ENCODE assay signal across 22 mouse cellular contexts in the genomic region with DNA sequence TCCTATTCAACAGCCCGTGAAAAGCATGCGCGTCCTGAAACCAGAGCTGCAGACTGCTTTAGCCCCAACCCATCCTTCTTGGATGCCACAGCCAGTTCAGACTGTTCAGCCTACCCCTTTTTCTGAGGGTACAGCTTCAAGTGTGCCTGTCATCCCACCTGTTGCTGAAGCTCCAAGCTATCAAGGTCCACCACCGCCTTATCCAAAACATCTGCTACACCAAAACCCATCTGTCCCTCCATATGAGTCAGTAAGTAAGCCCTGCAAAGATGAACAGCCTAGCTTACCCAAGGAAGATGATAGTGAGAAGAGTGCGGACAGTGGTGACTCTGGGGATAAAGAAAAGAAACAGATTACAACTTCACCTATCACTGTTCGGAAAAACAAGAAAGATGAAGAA. TPM values are rescaled to one million over a fixed set of nuclear protein-coding genes. Genes with fewer than 3 reads are reported as not detected.
A peak's percentile ranks its signal among the peaks of the same experiment; 100 is the strongest.
DNase-seq lines count a peak whose midpoint lies in the region; ATAC-seq and TF ChIP-seq lines count a peak whose summit lies in the region.
"Had no signal": no experiment of that assay in that cellular context is flagged by ENCODE, and none has a peak within 500 bp of the region (broad histone marks: within the 10 kb centered on the region; RNA-seq: fewer than 3 reads in every experiment).

No protein-coding gene starts in this region.

- H3K79me2 ChIP-seq in heart, adult 2 months (replicated peaks; ENCODE audit: control insufficient read depth, insufficient read depth, low read length) = peaks cover 3% of the 10 kb centered on the region

- H3K4me3 ChIP-seq in heart, embryonic 15.5 days = no peak overlapping the region
- no peak overlapping the region for H3K4me3 ChIP-seq in heart, adult 2 months
- H3K4me3 ChIP-seq: forebrain, embryonic 10.5 days; forebrain, embryonic 13.5 days; hindbrain, embryonic 10.5 days; hindbrain, embryonic 13.5 days; intestine, embryonic 15.5 days had no signal

- no peak overlapping the region for H3K27ac ChIP-seq in heart, embryonic 15.5 days
- H3K27ac ChIP-seq in heart, adult 2 months = no peak overlapping the region
- H3K27ac ChIP-seq: forebrain, embryonic 10.5 days; forebrain, embryonic 13.5 days; hindbrain, embryonic 10.5 days; hindbrain, embryonic 13.5 days; intestine, embryonic 15.5 days had no signal

- WGBS in heart, embryonic 15.5 days = 86% methylated on average over 6 of the region's 6 CpGs
- WGBS in heart, adult 2 months = 87% methylated on average over 6 of the region's 6 CpGs

- TF ChIP-seq POLR2A in heart, adult 2 months (IDR thresholded peaks at IDR 0.05; ENCODE audit: insufficient read depth, low read depth, low read length) = no peak

- no peaks in the 10 kb centered on the region for H3K27me3 ChIP-seq in heart, embryonic 15.5 days
- no peaks in the 10 kb centered on the region for H3K27me3 ChIP-seq in heart, adult 2 months (ENCODE audit: control insufficient read depth, insufficient read depth, low read length)
- H3K27me3 ChIP-seq: forebrain, embryonic 13.5 days; hindbrain, embryonic 13.5 days; intestine, embryonic 15.5 days had no signal

- intact Hi-C loops in heart, adult 2 months (cut with DNase I) = no loop called here

- no peak overlapping the region for H3K9ac ChIP-seq in heart, embryonic 15.5 days
- no peak overlapping the region for H3K9ac ChIP-seq in heart, adult 2 months (ENCODE audit: low read depth, low read length)
- H3K9ac ChIP-seq: forebrain, embryonic 13.5 days; hindbrain, embryonic 13.5 days; intestine, embryonic 15.5 days had no signal

- 0 out of 2 replicates have a peak, but pooled peaks cover 3% of the 10 kb centered on the region for H3K4me1 ChIP-seq in heart, embryonic 15.5 days (replicated peaks)
- H3K4me1 ChIP-seq in heart, adult 2 months (ENCODE audit: control insufficient read depth, insufficient read depth, low read length) = no peaks in the 10 kb centered on the region
- H3K4me1 ChIP-seq: forebrain, embryonic 10.5 days; forebrain, embryonic 13.5 days; hindbrain, embryonic 10.5 days; hindbrain, embryonic 13.5 days; intestine, embryonic 15.5 days had no signal

- no peak for TF ChIP-seq EP300 in heart, adult 2 months (IDR thresholded peaks at IDR 0.05; ENCODE audit: insufficient read depth, low read depth, low read length)

- TF ChIP-seq CTCF in heart, adult 2 months (IDR thresholded peaks at IDR 0.05) = no peak

- H3K4me2 ChIP-seq in heart, embryonic 15.5 days = no peak overlapping the region
- H3K4me2 ChIP-seq: forebrain, embryonic 13.5 days; hindbrain, embryonic 13.5 days; intestine, embryonic 15.5 days had no signal

- no peaks in the 10 kb centered on the region for H3K9me3 ChIP-seq in heart, embryonic 15.5 days (replicated peaks)
- H3K9me3 ChIP-seq: forebrain, embryonic 10.5 days; forebrain, embryonic 13.5 days; hindbrain, embryonic 10.5 days; hindbrain, embryonic 13.5 days; intestine, embryonic 15.5 days had no signal

- ATAC-seq in frontal cortex, adult (ENCODE audit: low TSS enrichment) = peak; percentile 44; the same call in 1 of the 2 replicates
- ATAC-seq in heart, embryonic 15.5 days (replicated peaks; ENCODE audit: insufficient number of reproducible peaks, insufficient read depth, low FRiP score, low read depth) = peak; percentile 31; the same call in 1 of the 2 replicates
- ATAC-seq: activated CD4-positive, CD25-positive, alpha-beta regulatory T cell, adult 4 months; forebrain, embryonic 13.5 days; forebrain, embryonic 16.5 days; hindbrain, embryonic 16.5 days; intestine, embryonic 15.5 days had no signal

- H3K36me3 ChIP-seq in heart, embryonic 15.5 days = peaks cover 85% of the 10 kb centered on the region
- H3K36me3 ChIP-seq in heart, adult 2 months (ENCODE audit: control insufficient read depth, insufficient read depth, low read length) = peaks cover 12% of the 10 kb centered on the region

- no peak for DNase-seq in frontal cortex, postnatal 36 days (ENCODE audit: low spot score in 2 of 2)
- DNase-seq in heart, adult 2 months = no peak
- peak; percentile 33 for DNase-seq in layer of hippocampus, adult 9-11 months
- no peak for DNase-seq in layer of hippocampus, postnatal 25 days (ENCODE audit: extremely low spot score in 1 of 2, low spot score in 1 of 2)
- DNase-seq: adrenal gland, adult 8-10 months; adrenal gland, postnatal 25 days; cerebellum, adult 18-20 months; cerebellum, adult 9-10 months; cerebellum, postnatal 14 days; gastrocnemius, postnatal 25 days; heart, postnatal 10 days; heart, postnatal 36 days had no signal

RNA-seq across cellular contexts. Expression of a gene that starts 21.6 kb away (rescaled TPM):
- 2.9 and 4.2 TPM in 2 replicates for polyA plus RNA-seq in heart, embryonic 15.5 days (2015; fragmentation: Nextera tagmentation; extraction: Ambion mirVana)
- total RNA-seq in heart, adult 2 months (2021) = 10 to 100 TPM; 10.8 to 11.5 TPM
- 5.5 and 9.9 TPM in 2 replicates for polyA plus RNA-seq in heart, adult 2 months (2012; rRNA removed)
- 10 to 100 TPM; 34.6 to 40.2 TPM for total RNA-seq in layer of hippocampus, postnatal 25 days (2021)

RNA-seq across cellular contexts. Expression of a gene that starts 21.6 kb away (rescaled TPM):
- 122 and 124 TPM in 2 replicates for polyA plus RNA-seq in heart, embryonic 15.5 days (2015; fragmentation: Nextera tagmentation; extraction: Ambion mirVana)
- total RNA-seq in heart, adult 2 months (2021) = 100 to 1,000 TPM in 1 of 2 experiments, 10 to 100 TPM in 1; 92.5 to 101 TPM
- 35.3 and 61.6 TPM in 2 replicates for polyA plus RNA-seq in heart, adult 2 months (2012; rRNA removed)
- total RNA-seq in layer of hippocampus, postnatal 25 days (2021) = 100 to 1,000 TPM; 148 to 161 TPM

RNA-seq across cellular contexts. Expression of a gene that starts 23.2 kb away (rescaled TPM):
- polyA plus RNA-seq in heart, embryonic 15.5 days (2015; fragmentation: Nextera tagmentation; extraction: Ambion mirVana) = 30.3 and 32.8 TPM in 2 replicates
- total RNA-seq in heart, adult 2 months (2021) = 10 to 100 TPM; 11.9 to 14.2 TPM
- 3.7 and 4.4 TPM in 2 replicates for polyA plus RNA-seq in heart, adult 2 months (2012; rRNA removed)
- 10 to 100 TPM; 13.4 to 16.1 TPM for total RNA-seq in layer of hippocampus, postnatal 25 days (2021)

RNA-seq across cellular contexts. Expression of a gene that starts 35.3 kb away (rescaled TPM):
- polyA plus RNA-seq in heart, embryonic 15.5 days (2015; fragmentation: Nextera tagmentation; extraction: Ambion mirVana) = 26.8 and 31.3 TPM in 2 replicates
- total RNA-seq in heart, adult 2 months (2021) = 1 to 10 TPM; 4.6 to 6.3 TPM
- 4.9 and 6.7 TPM in 2 replicates for polyA plus RNA-seq in heart, adult 2 months (2012; rRNA removed)
- 1 to 10 TPM; 5.6 to 6.1 TPM for total RNA-seq in layer of hippocampus, postnatal 25 days (2021)
